Mouse (Mus musculus): ENCODE results near the gene Baiap2l2.

Baiap2l2 gene

DNA sequence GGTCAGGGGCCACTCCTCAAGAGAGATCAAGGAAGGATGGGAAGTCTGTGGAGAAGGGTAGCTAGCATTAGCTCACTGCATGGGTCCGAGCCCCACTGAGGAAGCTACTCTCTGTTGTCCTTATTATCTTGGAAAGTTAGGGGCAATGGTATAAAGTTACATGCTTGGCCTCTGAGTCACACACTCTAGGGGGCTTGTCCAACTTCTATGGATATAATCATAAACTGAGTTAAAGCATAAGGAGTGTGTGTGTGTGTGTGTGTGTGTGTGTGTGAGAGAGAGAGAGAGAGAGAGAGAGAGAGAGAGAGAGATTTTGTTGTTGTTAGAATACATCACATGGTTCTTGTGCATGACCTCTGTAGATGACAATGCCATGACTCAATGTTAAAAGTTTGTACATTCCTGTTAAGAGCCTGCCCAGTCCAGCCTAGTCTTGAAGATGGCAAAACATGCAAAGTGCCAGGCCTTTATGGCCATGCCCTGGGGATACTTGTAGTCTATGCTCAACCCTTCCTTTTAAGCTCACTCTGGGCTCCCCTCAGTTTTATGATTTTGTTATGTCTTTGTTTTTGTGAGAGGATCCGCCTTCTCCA lies 14.3 kb upstream of the Baiap2l2 start:
- no peak for DNase-seq

GRCm38 (mm10) chr15:79298553-79298952 lies 13.2 kb upstream of the Baiap2l2 start:
- no peak for DNase-seq

- no peak for DNase-seq
Observed at GRCm38 (mm10) chr15:79292779-79293178, 7.4 kb upstream of the Baiap2l2 start.

DNA sequence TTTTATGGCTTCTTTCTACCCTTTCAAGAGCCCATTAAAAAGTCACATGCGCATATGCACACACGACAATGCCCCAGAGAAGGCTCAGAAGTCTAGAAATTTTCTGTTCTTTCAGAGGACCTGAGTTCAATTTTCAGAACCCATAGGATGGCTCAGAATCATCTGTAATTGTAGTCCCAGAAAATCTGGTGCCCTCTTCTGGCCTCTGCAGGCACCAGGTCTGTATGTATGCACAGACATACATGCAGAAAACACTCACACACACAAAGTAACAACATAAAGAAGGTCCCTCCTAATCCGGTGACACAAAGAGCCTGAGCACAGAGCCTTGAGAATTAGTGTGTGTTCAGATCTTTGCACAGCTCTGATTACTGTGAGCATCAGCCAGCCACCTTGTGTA lies 5.0 kb upstream of the Baiap2l2 start:
- no peak for DNase-seq

DNA sequence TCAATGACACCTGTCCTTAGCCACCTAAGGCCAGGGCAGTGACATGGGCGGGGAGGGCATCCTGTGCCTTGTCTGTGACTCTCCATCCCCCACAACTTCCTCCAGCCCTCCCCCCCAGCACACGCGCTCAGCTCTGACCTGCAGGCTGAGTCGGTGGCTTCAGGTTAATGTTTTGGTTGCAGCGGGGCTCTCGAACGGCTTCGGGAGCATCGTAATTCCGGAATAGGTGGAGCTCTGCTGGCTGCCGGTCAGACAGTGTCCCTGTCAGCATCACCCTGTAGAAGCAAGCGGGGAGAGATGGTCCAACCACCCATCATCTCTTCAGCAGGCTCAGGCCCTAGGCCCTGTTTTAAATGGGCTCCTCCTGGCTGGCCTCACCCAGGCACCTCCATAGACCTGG lies 4.1 kb upstream of the Baiap2l2 start:
- no peak for DNase-seq

GRCm38 (mm10) chr15:79288387-79288786 lies 3.0 kb upstream of the Baiap2l2 start:
- DNase-seq: no peak

GRCm38 (mm10) chr15:79287091-79287490 lies 1.8 kb upstream of the Baiap2l2 start:
- no peak for DNase-seq

DNA sequence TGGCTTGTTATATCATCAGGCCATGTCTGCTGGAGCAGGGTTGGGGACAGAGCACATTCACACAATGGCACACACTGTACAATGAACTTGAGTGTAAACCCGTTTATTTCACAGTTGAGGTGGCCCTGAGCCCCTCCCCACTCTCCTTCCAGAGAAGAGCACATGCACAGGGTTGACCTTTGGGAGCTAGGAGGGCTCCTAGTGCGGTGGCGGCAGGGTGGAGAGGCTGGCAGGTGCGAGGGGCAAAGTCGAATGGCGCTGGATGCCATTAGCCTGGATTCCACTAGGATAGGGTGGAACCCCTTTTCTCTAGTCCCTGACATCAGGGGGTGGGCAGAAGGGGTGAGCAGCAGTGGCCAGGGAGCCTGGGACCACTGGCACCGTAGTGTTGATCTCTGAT lies 804 bp upstream of the Baiap2l2 start:
- no peak for DNase-seq

GRCm38 (mm10) chr15:79283371-79283770 lies 2.0 kb downstream of the Baiap2l2 start:
- DNase-seq: no peak

DNA sequence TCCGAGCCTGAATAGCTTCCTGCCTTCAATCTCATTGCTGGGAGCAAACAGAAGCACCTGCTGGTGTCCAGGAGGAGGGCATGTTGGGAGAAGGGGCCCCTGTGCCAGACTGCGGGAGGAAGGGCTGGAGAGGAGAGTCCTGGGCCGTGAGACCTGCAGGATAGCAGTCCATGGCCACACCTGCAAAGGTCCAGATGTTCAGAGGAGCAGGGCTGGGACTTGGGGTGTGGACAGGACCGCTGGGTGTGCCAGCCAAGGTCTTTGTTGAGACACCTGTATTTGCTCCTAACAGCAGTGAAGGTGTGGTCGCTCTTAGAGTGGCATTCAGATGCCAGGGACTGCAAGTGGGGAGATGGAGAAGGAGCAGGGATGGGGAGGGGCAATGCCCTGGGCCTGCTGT lies 2.9 kb downstream of the Baiap2l2 start:
- DNase-seq: no peak

- DNase-seq: peak; percentile 46 to 77
Observed at GRCm38 (mm10) chr15:79281389-79281788, 3.9 kb downstream of the Baiap2l2 start.

- peak; percentile 32 to 40 for DNase-seq
Observed at GRCm38 (mm10) chr15:79280850-79281249, 4.5 kb downstream of the Baiap2l2 start.

DNA sequence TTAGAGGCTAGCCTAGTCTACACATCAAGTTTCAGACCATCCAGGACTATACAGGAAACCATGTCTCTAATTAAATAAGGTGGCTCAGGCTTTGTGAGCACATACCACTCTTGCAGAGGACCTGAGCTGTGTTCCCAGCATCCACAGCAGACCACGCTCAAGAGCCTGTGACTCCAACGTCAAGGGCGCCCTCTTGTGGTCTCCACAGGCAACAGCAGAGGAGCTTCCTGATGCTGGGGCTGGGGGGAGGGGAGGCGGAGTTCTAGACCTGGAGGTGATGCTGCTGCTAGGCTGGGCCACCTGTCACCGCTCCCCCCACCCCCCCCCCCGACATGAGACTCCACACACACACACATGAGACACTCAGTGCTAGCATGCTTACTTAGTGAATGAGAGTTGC lies 5.1 kb downstream of the Baiap2l2 start:
- DNase-seq: peak; percentile 66 to 71

- DNase-seq: no peak
Observed at GRCm38 (mm10) chr15:79277728-79278127, 7.6 kb downstream of the Baiap2l2 start.

GRCm38 (mm10) chr15:79273020-79273419 lies 12.3 kb downstream of the Baiap2l2 start:
- no peak for DNase-seq

DNA sequence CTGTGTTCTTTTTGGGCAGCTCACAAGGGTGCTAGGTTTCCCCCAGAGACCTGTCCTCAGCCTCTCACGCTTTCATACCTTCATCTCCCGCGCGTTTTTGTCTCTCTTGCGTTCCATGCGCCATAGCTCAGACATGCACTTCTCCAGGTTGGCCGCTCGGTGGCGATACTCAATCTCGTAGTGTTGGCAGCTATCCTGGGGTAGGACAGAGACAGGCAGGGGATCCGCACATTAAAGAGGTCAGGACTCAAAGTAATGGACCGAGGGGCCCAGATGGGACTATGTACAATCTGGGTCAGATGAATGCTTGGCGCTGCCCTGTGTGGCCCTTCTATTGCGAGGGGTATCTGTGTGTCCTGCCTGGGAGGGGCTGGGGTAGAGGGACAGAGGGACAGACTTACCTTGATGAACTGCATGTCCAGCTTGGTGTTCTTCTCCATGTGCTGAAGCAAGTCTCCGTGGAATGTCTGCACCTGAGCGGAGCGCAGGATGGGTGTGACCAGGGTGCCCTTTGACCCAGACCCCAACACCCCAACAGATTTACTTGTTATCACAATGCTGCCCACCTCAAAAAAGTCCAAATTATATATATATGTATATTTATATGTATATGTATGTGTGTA lies 14.1 kb downstream of the Baiap2l2 start:
- DNase-seq: peak; percentile 67 to 69

GRCm38 (mm10) chr15:79270317-79271123 lies 14.8 kb downstream of the Baiap2l2 start:
- peak; percentile 90 to 95 for DNase-seq

GRCm38 (mm10) chr15:79268521-79268920 lies 16.8 kb downstream of the Baiap2l2 start:
- DNase-seq: no peak

GRCm38 (mm10) chr15:79265384-79265783 lies 20.0 kb downstream of the Baiap2l2 start:
- peak in 1 of 2 experiments; percentile 22 for DNase-seq

GRCm38 (mm10) chr15:79263726-79264125 lies 21.6 kb downstream of the Baiap2l2 start:
- no peak for DNase-seq

DNA sequence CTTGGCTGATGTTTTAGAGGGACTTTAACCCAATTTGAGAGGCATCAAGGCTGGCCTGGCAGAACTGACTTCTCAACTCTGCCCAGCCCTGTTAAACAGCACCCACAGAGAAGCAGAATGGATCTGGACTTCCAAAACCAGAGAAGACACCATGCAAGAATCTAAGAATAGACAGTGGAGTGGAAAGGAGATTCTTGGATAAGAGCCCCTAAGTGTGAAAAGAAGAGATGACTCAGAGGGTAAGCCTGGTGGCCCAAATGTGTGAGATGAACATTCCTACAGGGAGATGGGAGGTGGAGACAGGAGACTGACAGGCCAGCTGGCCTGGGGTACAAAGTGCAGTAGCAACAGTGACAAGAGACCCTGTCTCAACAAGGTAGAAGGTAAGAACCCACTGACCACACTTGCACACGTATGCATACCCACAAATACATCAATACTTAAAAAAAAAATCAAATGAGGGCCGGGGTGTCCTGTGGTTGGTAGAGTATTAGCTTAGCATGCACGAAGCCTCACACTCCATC lies 22.5 kb downstream of the Baiap2l2 start:
- DNase-seq: no peak

DNA sequence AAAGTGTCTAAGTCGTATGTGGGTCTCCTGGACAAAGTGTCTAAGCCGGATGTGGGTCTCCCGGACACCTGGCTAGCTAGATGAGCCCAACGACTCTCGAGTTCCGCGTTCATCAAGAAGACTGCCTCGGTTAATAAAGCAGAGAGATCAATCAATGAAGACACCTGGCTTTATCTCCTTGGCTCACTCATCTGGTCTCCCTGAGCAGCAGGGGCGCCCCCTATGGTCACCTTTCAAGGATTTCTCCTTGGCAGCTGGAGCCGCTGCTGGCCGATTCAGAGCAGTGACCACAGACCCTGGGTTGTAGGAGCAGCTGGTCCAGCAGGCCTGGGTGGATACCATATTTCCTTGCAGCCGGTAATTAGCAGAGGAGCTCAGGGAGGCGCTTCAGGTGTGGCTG lies 23.0 kb downstream of the Baiap2l2 start:
- peak in 1 of 2 experiments; percentile 27 for DNase-seq

DNA sequence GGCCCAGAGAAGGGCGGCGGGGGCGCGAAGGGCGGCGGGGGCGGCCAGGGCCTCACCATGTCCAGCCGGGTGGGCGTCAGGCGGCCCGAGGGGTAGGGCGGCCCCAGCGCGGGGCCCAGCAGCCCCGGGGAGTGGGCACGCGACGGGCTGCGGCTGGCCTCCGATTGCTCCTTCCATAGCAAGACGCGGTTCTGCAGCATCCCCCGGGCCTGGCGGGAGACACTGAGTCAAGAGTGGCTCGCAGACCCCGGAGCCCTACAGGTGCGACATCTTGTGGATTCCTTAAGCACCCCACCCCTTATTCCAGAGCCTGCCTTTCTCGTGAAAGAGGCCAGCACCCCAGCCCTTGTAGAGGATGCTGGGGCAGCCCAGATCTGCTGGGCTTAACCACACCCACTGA lies 23.6 kb downstream of the Baiap2l2 start:
- no peak for DNase-seq
